ENCODE assay signal across 24 mouse cellular contexts in the genomic region with DNA sequence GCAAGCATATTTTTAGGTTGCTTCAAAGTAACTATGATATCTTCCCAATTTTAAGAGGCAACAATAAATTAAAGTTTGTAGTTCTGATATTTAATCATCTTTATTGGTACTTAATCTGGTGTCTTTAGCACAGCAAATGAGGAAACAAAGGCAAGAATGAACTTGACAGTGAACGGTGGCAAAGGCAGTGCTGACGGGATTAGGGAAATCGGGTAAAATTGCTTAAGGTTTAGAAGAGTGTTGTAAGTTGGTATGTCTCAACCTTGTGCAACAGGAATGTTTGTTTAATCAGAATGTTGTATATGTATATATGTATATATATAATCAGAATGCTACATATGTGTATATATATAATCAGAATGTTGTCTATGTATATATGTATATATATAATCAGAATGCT. TPM values are rescaled to one million over a fixed set of nuclear protein-coding genes. Genes with fewer than 3 reads are reported as not detected.
A peak's percentile ranks its signal among the peaks of the same experiment; 100 is the strongest.
DNase-seq lines count a peak whose midpoint lies in the region; ATAC-seq and TF ChIP-seq lines count a peak whose summit lies in the region.
"Had no signal": no experiment of that assay in that cellular context is flagged by ENCODE, and none has a peak within 500 bp of the region (broad histone marks: within the 10 kb centered on the region; RNA-seq: fewer than 3 reads in every experiment).

No protein-coding gene starts in this region.

- H3K4me2 ChIP-seq in lung, postnatal 0 days (replicated peaks; ENCODE audit: low read depth, low read length): no peak overlapping the region
- H3K4me2 ChIP-seq: embryonic facial prominence, embryonic 15.5 days; forebrain, embryonic 12.5 days; heart, embryonic 12.5 days; hindbrain, embryonic 14.5 days had no signal

- no peak overlapping the region for H3K9ac ChIP-seq in lung, postnatal 0 days (replicated peaks; ENCODE audit: low read depth)
- H3K9ac ChIP-seq: embryonic facial prominence, embryonic 15.5 days; forebrain, embryonic 12.5 days; forebrain, postnatal 0 days; heart, embryonic 12.5 days; hindbrain, embryonic 14.5 days had no signal

- WGBS in lung, postnatal 0 days: 68% methylated on average over 3 of the region's 3 CpGs
- WGBS in lung, adult 2 months: 82% methylated on average over 3 of the region's 3 CpGs

- ATAC-seq in lung, postnatal 0 days: no peak
- peak; percentile 61 for ATAC-seq in megakaryocyte, adult 5-6 weeks (ENCODE audit: poor library complexity, severe bottlenecking)
- ATAC-seq: activated CD4-positive, CD25-positive, alpha-beta regulatory T cell, adult 4 months; forebrain, postnatal 0 days; Patski had no signal

- no peaks in the 10 kb centered on the region for H3K27me3 ChIP-seq in lung, postnatal 0 days (replicated peaks; ENCODE audit: insufficient read depth, low read length)
- H3K27me3 ChIP-seq: CH12.LX; embryonic facial prominence, embryonic 15.5 days; forebrain, embryonic 12.5 days; heart, embryonic 12.5 days; Patski had no signal

- H3K4me3 ChIP-seq in lung, postnatal 0 days (ENCODE audit: low read depth, low read length): no peak overlapping the region
- no peak overlapping the region for H3K4me3 ChIP-seq in lung, adult 2 months (replicated peaks; ENCODE audit: extremely low read depth, low read depth, low read length)
- H3K4me3 ChIP-seq: embryonic facial prominence, embryonic 15.5 days; erythroblast, embryonic 14.5 days; forebrain, embryonic 12.5 days; heart, adult 2 months; heart, embryonic 12.5 days; hindbrain, embryonic 10.5 days had no signal

- no peak overlapping the region for H3K27ac ChIP-seq in lung, postnatal 0 days (ENCODE audit: low read length)
- H3K27ac ChIP-seq: embryonic facial prominence, embryonic 15.5 days; forebrain, embryonic 12.5 days; hindbrain, embryonic 10.5 days; hindbrain, embryonic 14.5 days had no signal

- TF ChIP-seq EP300 in lung, postnatal 0 days (IDR thresholded peaks at IDR 0.05): 0 out of 2 replicates have a peak, but pooled peaks have one; percentile 9

- H3K4me1 ChIP-seq in lung, postnatal 0 days (ENCODE audit: insufficient read depth, low read depth, low read length): peaks cover 7% of the 10 kb centered on the region
- H3K4me1 ChIP-seq in lung, adult 2 months (ENCODE audit: control insufficient read depth, insufficient read depth, low read length): peaks cover 15% of the 10 kb centered on the region

- TF ChIP-seq POLR2A in lung, adult 2 months (IDR thresholded peaks at IDR 0.05; ENCODE audit: borderline replicate concordance, extremely low read depth, low read depth, low read length): no peak

- TF ChIP-seq CTCF in lung, postnatal 0 days (IDR thresholded peaks at IDR 0.05): no peak
- no peak for TF ChIP-seq CTCF in lung, adult 2 months (IDR thresholded peaks at IDR 0.05; ENCODE audit: insufficient read depth, low read length)

- H3K36me3 ChIP-seq in lung, postnatal 0 days (ENCODE audit: insufficient read depth, low read length): no peaks in the 10 kb centered on the region

- peak; percentile 37 for DNase-seq in lung, postnatal 0 days (ENCODE audit: low spot score)
- no peak for DNase-seq in lung, adult 2 months
- DNase-seq in adipocyte (ENCODE audit: low spot score): peak; percentile 30
- no peak for DNase-seq in cerebellum, adult 18-20 months
- no peak for DNase-seq in gastrocnemius, adult 8-10 months (ENCODE audit: low spot score in 2 of 2)
- no peak for DNase-seq in yolk sac, embryonic 10.5 days (ENCODE audit: low spot score)
- DNase-seq: adrenal gland, adult 2 months; adrenal gland, postnatal 25 days; cerebellum, adult 2 months; cerebellum, postnatal 14 days; embryo, embryonic 11 days; forebrain, postnatal 0 days; gastrocnemius, postnatal 25 days; heart, adult 2 months had no signal

- H3K9me3 ChIP-seq in lung, postnatal 0 days (ENCODE audit: low read length): no peaks in the 10 kb centered on the region
- H3K9me3 ChIP-seq: embryonic facial prominence, embryonic 15.5 days; forebrain, embryonic 12.5 days; heart, embryonic 12.5 days had no signal

RNA-seq across cellular contexts. Expression of a gene that starts 24.8 kb away (rescaled TPM):
- polyA plus RNA-seq in lung, postnatal 0 days (2015; fragmentation: Nextera tagmentation; extraction: Ambion mirVana): 22.5 and 23.7 TPM in 2 replicates
- polyA plus RNA-seq in lung, adult 2 months (2012; rRNA removed): 14.6 and 18.1 TPM in 2 replicates
- 18.2 and 21.2 TPM in 2 replicates for total RNA-seq in megakaryocyte, adult 5-6 weeks (2015)
- 37.1 and 37.6 TPM in 2 replicates for total RNA-seq in megakaryocyte, adult 5-6 weeks (2017)
- total RNA-seq in gastrocnemius, adult 8-10 months (2022): 1 to 10 TPM; 2.1 to 3.6 (median 2.7) TPM

RNA-seq across cellular contexts. Expression of a gene that starts 54.7 kb away (rescaled TPM):
- polyA plus RNA-seq in lung, postnatal 0 days (2015; fragmentation: Nextera tagmentation; extraction: Ambion mirVana): 164 and 167 TPM in 2 replicates
- polyA plus RNA-seq in lung, adult 2 months (2012; rRNA removed): 109 and 165 TPM in 2 replicates
- 113 and 122 TPM in 2 replicates for total RNA-seq in megakaryocyte, adult 5-6 weeks (2015)
- total RNA-seq in megakaryocyte, adult 5-6 weeks (2017): 74.8 and 84.5 TPM in 2 replicates
- total RNA-seq in gastrocnemius, adult 8-10 months (2022): 10 to 100 TPM; 27.1 to 38.7 (median 30.3) TPM

Comparison
In these comparisons a context has a peak if more than half of its experiments do, and no peak if none do; other contexts are left out.
1. DNase-seq: peak in lung, postnatal 0 days (single experiment) and adipocyte (single experiment); none in lung, adult 2 months (single experiment), cerebellum, adult 18-20 months (0 of 2), gastrocnemius, adult 8-10 months (0 of 2) and yolk sac, embryonic 10.5 days (single experiment).
2. RNA of a gene that starts 24.8 kb away (total RNA-seq): 18.2 to 37.6 TPM in megakaryocyte, adult 5-6 weeks; 2.1 to 3.6 TPM in gastrocnemius, adult 8-10 months; every median in the first group is over 4 times any median in the second.